Mouse (Mus musculus): ENCODE data around the gene Sema4g. TPM values are rescaled to one million over a fixed set of nuclear protein-coding genes. Genes with fewer than 3 reads are reported as not detected.

The Sema4g gene
- polyA plus RNA-seq, 1 experiment from 2014 or later = 7.2 TPM

GRCm38 (mm10) chr19:44984420-44984819, 4.5 kb upstream of the Sema4g start:
- peaks cover 35% of the 10 kb centered on the region for H3K36me3 ChIP-seq (ENCODE audit: control insufficient read depth, insufficient read depth, low read length)
- no peak overlapping the region for H3K9ac ChIP-seq (ENCODE audit: low read depth, low read length)
- H3K4me2 ChIP-seq (replicated peaks; ENCODE audit: low read depth, low read length) = no peak overlapping the region
- peaks cover 9% of the 10 kb centered on the region for H3K4me1 ChIP-seq (ENCODE audit: control insufficient read depth, insufficient read depth, low read length)
- 94% methylated on average over 4 of the region's 4 CpGs for WGBS
- ATAC-seq (ENCODE audit: low FRiP score, low TSS enrichment) = no peak
- H3K27ac ChIP-seq (ENCODE audit: low read depth, low read length) = no peak overlapping the region
- no peaks in the 10 kb centered on the region for H3K9me3 ChIP-seq (ENCODE audit: control insufficient read depth, low read length)
- H3K27me3 ChIP-seq (ENCODE audit: control insufficient read depth, insufficient read depth, low read length) = no peaks in the 10 kb centered on the region
- no peak overlapping the region for H3K4me3 ChIP-seq (ENCODE audit: low read length)

GRCm38 (mm10) chr19:44985159-44985988, 3.5 kb upstream of the Sema4g start:
- ATAC-seq (ENCODE audit: low FRiP score, low TSS enrichment) = no peak
- Histone ChIP-seq H3K27me3 (ENCODE audit: control insufficient read depth, insufficient read depth, low read length) (no peaks in the 10 kb centered on the region), H3K9ac (ENCODE audit: low read depth, low read length) (no peak overlapping the region), H3K36me3 (ENCODE audit: control insufficient read depth, insufficient read depth, low read length) (peaks cover 25% of the 10 kb centered on the region), H3K9me3 (ENCODE audit: control insufficient read depth, low read length) (no peaks in the 10 kb centered on the region), H3K4me1 (ENCODE audit: control insufficient read depth, insufficient read depth, low read length) (peaks cover 17% of the 10 kb centered on the region), H3K27ac (ENCODE audit: low read depth, low read length) (no peak overlapping the region), H3K4me3 (ENCODE audit: low read length) (no peak overlapping the region), H3K4me2 (replicated peaks; ENCODE audit: low read depth, low read length) (no peak overlapping the region)
- WGBS = 49% methylated on average over 5 of the region's 5 CpGs

DNA sequence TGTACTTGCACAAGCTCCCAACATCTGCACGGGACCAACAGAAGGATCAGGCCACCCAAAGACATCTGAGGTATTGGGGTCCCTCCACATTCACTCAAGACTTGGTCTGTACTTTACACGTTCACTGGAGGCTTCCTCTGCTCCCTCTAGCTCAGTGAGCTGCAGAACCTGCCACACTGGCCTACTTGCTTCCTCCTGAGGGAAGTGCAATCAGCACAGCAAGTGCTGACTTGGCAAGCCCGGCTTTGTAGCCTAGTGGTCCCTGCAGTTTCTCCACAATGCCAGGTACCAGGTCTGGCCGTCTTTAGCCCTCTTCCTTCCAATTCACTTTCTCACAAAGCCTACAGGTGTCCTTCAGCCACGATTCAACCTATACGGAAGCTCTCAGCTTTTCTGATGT, 1.9 kb upstream of the Sema4g start:
- Histone ChIP-seq H3K4me3 (ENCODE audit: low read length) (no peak overlapping the region), H3K9me3 (ENCODE audit: control insufficient read depth, low read length) (no peaks in the 10 kb centered on the region), H3K27ac (ENCODE audit: low read depth, low read length) (no peak overlapping the region), H3K9ac (ENCODE audit: low read depth, low read length) (no peak overlapping the region), H3K27me3 (ENCODE audit: control insufficient read depth, insufficient read depth, low read length) (no peaks in the 10 kb centered on the region), H3K4me2 (replicated peaks; ENCODE audit: low read depth, low read length) (no peak overlapping the region), H3K4me1 (ENCODE audit: control insufficient read depth, insufficient read depth, low read length) (peaks cover 32% of the 10 kb centered on the region), H3K36me3 (ENCODE audit: control insufficient read depth, insufficient read depth, low read length) (peaks cover 13% of the 10 kb centered on the region; the same call in 1 of the 2 replicates)
- WGBS = 76% methylated on average over 6 of the region's 6 CpGs
- ATAC-seq (ENCODE audit: low FRiP score, low TSS enrichment) = no peak

- Histone ChIP-seq H3K9me3 (ENCODE audit: control insufficient read depth, low read length) (no peaks in the 10 kb centered on the region), H3K27ac (ENCODE audit: low read depth, low read length) (no peak overlapping the region), H3K9ac (ENCODE audit: low read depth, low read length) (no peak overlapping the region), H3K4me3 (ENCODE audit: low read length) (no peak overlapping the region), H3K4me1 (ENCODE audit: control insufficient read depth, insufficient read depth, low read length) (peaks cover 37% of the 10 kb centered on the region), H3K36me3 (ENCODE audit: control insufficient read depth, insufficient read depth, low read length) (peaks cover 12% of the 10 kb centered on the region; the same call in 1 of the 2 replicates), H3K27me3 (ENCODE audit: control insufficient read depth, insufficient read depth, low read length) (no peaks in the 10 kb centered on the region), H3K4me2 (replicated peaks; ENCODE audit: low read depth, low read length) (no peak overlapping the region)
- 54% methylated on average over 6 of the region's 6 CpGs for WGBS
- ATAC-seq (ENCODE audit: low FRiP score, low TSS enrichment) = no peak
These were observed 1.1 kb upstream of the Sema4g start for GRCm38 (mm10) chr19:44987851-44988250.

DNA sequence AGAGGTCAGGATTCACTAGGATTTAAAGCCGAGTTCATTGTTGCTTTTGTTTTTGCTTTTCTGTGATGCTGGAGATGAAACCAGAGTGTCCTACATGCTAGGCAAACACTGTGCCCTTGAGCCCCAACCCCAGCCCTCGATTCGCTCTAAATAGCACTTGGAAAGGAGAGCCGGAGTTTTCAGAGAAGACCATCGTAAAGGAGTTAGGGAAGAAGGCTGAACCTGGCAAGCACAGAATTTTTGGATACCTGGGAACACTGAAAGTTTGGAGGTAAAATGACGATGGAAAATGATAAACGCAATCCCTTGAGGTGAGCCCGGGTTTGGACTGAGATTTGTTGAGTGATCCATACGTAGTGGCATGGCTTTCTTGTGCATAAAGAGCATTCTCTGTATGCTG, 580 bp upstream of the Sema4g start:
- peak overlapping the region; percentile 99 for H3K4me2 ChIP-seq (replicated peaks; ENCODE audit: low read depth, low read length)
- no peaks in the 10 kb centered on the region for H3K9me3 ChIP-seq (ENCODE audit: control insufficient read depth, low read length)
- H3K4me3 ChIP-seq (ENCODE audit: low read length) = peak overlapping the region; percentile 75
- H3K9ac ChIP-seq (ENCODE audit: low read depth, low read length) = peak overlapping the region; percentile 74; the same call in 1 of the 2 replicates
- peaks cover 37% of the 10 kb centered on the region for H3K4me1 ChIP-seq (ENCODE audit: control insufficient read depth, insufficient read depth, low read length)
- ATAC-seq (ENCODE audit: low FRiP score, low TSS enrichment) = no peak
- H3K27ac ChIP-seq (ENCODE audit: low read depth, low read length) = no peak overlapping the region
- 17% methylated on average over 9 of the region's 9 CpGs for WGBS
- H3K36me3 ChIP-seq (ENCODE audit: control insufficient read depth, insufficient read depth, low read length) = peaks cover 7% of the 10 kb centered on the region; the same call in 1 of the 2 replicates
- no peaks in the 10 kb centered on the region for H3K27me3 ChIP-seq (ENCODE audit: control insufficient read depth, insufficient read depth, low read length)

GRCm38 (mm10) chr19:44989567-44990495, 930 bp downstream of the Sema4g start:
- Histone ChIP-seq H3K4me3 (ENCODE audit: low read length) (peak overlapping the region; percentile 75), H3K9ac (ENCODE audit: low read depth, low read length) (peak overlapping the region; percentile 74), H3K9me3 (ENCODE audit: control insufficient read depth, low read length) (no peaks in the 10 kb centered on the region), H3K36me3 (ENCODE audit: control insufficient read depth, insufficient read depth, low read length) (peaks cover 4% of the 10 kb centered on the region; the same call in 1 of the 2 replicates), H3K27ac (ENCODE audit: low read depth, low read length) (no peak overlapping the region), H3K4me2 (replicated peaks; ENCODE audit: low read depth, low read length) (peak overlapping the region; percentile 99), H3K4me1 (ENCODE audit: control insufficient read depth, insufficient read depth, low read length) (peaks cover 37% of the 10 kb centered on the region), H3K27me3 (ENCODE audit: control insufficient read depth, insufficient read depth, low read length) (no peaks in the 10 kb centered on the region)
- peak; percentile 25; the same call in 1 of the 2 replicates for ATAC-seq (ENCODE audit: low FRiP score, low TSS enrichment)
- 3% methylated on average over 22 of the region's 22 CpGs for WGBS

- 76% methylated on average over 8 of the region's 8 CpGs for WGBS
- Histone ChIP-seq H3K4me1 (ENCODE audit: control insufficient read depth, insufficient read depth, low read length) (peaks cover 37% of the 10 kb centered on the region), H3K27me3 (ENCODE audit: control insufficient read depth, insufficient read depth, low read length) (no peaks in the 10 kb centered on the region), H3K9ac (ENCODE audit: low read depth, low read length) (no peak overlapping the region; the same call in 1 of the 2 replicates), H3K27ac (ENCODE audit: low read depth, low read length) (no peak overlapping the region), H3K9me3 (ENCODE audit: control insufficient read depth, low read length) (no peaks in the 10 kb centered on the region), H3K4me2 (replicated peaks; ENCODE audit: low read depth, low read length) (peak overlapping the region; percentile 99), H3K36me3 (ENCODE audit: control insufficient read depth, insufficient read depth, low read length) (peaks cover 4% of the 10 kb centered on the region; the same call in 1 of the 2 replicates), H3K4me3 (ENCODE audit: low read length) (no peak overlapping the region)
- no peak for ATAC-seq (ENCODE audit: low FRiP score, low TSS enrichment)
These were observed 2.1 kb downstream of the Sema4g start for GRCm38 (mm10) chr19:44991031-44991430.

GRCm38 (mm10) chr19:44992246-44992645, 3.3 kb downstream of the Sema4g start:
- WGBS = 24% methylated on average over 7 of the region's 7 CpGs
- H3K9ac ChIP-seq (ENCODE audit: low read depth, low read length) = no peak overlapping the region
- no peak overlapping the region for H3K4me3 ChIP-seq (ENCODE audit: low read length)
- no peaks in the 10 kb centered on the region for H3K27me3 ChIP-seq (ENCODE audit: control insufficient read depth, insufficient read depth, low read length)
- H3K4me1 ChIP-seq (ENCODE audit: control insufficient read depth, insufficient read depth, low read length) = peaks cover 37% of the 10 kb centered on the region
- no peak overlapping the region for H3K27ac ChIP-seq (ENCODE audit: low read depth, low read length)
- peaks cover 8% of the 10 kb centered on the region; the same call in 1 of the 2 replicates for H3K36me3 ChIP-seq (ENCODE audit: control insufficient read depth, insufficient read depth, low read length)
- H3K9me3 ChIP-seq (ENCODE audit: control insufficient read depth, low read length) = no peaks in the 10 kb centered on the region
- no peak for ATAC-seq (ENCODE audit: low FRiP score, low TSS enrichment)
- H3K4me2 ChIP-seq (replicated peaks; ENCODE audit: low read depth, low read length) = no peak overlapping the region
